Mouse (Mus musculus) left cerebral cortex, postnatal 4 days (tissue): Measurements from ENCODE around the gene Gsdme. TPM values are rescaled to one million over a fixed set of nuclear protein-coding genes. Genes with fewer than 3 reads are reported as not detected.

ENCODE experiments used
- DNase-seq: peaks from one replicate; pipeline ENCODE4 v3.0.0-alpha.2; 2022
- intact Hi-C: fragments of 180-260 bp; cut with DNase I; formaldehyde crosslinking; loops from one replicate; pipeline ENCODE4 v1.15.1; 2025
- total RNA-seq, 2 experiments: library from RNA; stranded (reverse); gene quantifications; 2 replicates each; pipeline ENCODE4 v1.2.3; 2021

Gsdme gene
- 10 to 100 TPM; 22.8 to 24.4 TPM for total RNA-seq

DNA sequence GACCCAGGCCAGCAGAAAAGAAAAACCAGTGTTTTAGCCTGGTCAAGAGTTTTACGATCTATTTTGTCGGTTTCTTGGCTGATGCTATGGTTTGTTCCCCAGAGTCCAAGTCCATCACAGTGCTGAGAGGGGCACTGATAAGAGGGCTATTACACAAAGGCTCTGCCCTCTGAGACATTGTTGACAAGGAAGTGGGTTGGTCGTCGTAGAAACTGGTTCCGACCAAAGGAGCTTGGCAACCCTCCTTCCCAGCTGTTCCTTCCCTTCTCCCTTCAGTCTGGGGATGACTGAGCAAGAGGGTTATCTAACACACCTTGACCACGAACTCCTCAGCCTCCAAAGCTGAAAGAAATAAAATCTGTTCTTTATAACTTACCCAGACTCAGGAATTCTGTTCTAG is at the start of gene Gsdme:
TSS of gene Gsdme (minus strand) at position 193 of the 400 bp plus-strand sequence.
- intact Hi-C loops = no loop called here
- no peak for DNase-seq

DNA sequence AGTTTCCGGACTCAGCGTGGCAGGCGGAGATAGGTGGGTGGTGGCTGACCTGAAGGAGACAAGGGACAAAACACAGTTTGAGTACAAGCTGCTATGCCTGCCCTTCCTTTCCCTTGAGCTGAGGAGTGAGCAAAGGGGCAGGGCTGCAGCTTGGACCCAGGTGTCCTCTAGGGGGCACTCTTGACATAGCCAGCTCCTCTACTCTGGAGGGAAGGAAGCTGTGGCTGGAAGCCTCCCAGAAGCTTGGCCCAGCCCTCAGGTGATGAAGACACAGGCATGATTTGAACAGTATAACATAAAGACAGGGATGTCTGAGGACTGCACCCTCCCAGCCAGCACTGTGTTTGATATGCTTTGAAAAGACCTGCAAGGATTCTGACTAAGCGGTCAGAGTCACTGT is 49.0 kb upstream of the Gsdme start:
- intact Hi-C loops = loop anchor here (10.0 kb wide), 1 partner anchor 142 kb away; the partner anchor contains the start of gene Osbpl3
- DNase-seq = peak; percentile 76

DNA sequence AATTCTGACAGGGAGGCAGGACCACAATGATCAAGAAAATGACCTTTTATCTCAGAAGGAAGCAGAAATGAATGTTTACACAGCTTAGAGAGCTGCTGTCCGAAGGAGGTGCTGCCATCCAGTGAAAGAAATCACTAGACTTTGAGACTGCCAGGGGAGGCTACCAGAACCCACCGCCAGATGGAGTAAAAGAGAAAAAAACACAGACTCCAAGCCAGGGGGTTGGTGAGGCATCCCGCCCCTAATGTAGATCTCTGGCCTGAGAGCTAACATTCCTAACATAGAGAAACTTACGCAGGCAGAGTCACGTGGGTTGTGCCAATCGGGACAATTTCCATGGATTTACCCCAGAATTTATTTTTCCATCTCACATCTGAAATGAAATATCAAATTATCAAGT is 45.4 kb upstream of the Gsdme start:
- peak; percentile 54 for DNase-seq
- intact Hi-C loops = loop anchor here (5.0 kb wide), 1 partner anchor 228 kb away; no protein-coding TSS in a partner anchor

DNA sequence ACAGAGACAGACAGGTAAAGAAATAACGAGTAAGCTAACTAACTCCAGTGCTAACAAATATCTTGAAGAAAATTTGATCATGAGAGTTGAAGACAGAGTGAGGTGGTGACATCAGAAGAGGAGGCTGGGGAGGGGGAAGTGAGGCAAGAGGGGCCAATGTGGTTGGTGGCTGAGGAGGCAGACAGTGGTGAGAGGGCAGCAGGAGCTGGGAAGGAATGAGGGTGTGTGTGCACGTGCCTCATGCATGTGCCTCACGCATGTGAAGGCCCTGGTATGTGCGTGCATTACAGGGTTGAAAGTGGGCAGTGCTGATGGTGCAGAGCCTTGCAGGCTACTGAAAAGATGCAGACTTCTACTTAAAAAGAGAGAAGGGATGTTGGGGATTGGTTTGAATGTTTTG is 43.0 kb upstream of the Gsdme start:
- intact Hi-C loops = loop anchor here (5.0 kb wide), 1 partner anchor 231 kb away; no protein-coding TSS in a partner anchor
- DNase-seq = no peak

- intact Hi-C loops = loop anchor here (5.0 kb wide), 1 partner anchor 232 kb away; no protein-coding TSS in a partner anchor
- peak; percentile 78 for DNase-seq
Measured at GRCm38 (mm10) chr6:50304949-50305491, 41.4 kb upstream of the Gsdme start.

- intact Hi-C loops = no loop called here
- DNase-seq = no peak
Measured at GRCm38 (mm10) chr6:50301121-50301520, 37.5 kb upstream of the Gsdme start.

DNA sequence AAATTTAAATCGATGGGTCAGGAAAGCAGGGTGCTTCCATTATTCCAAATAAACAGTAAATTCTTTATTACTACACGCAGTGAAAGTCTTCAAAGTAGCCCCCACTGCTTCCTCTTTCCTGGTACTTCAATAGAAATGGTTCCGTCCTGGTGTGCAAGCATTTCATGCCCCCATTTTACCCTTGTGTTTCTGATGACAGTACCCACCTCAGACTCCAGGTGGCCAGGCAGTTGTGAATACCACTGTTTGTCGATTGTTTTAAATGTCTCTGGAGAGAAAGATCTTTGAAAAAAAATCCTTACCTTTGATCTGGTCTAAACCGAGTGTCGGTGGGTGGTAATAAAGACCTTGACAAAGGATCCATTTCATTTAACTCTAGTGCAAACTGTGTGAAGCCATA is 37.0 kb upstream of the Gsdme start:
- intact Hi-C loops = no loop called here
- DNase-seq = no peak

- intact Hi-C loops = loop anchor here (10.0 kb wide), 1 partner anchor 184 kb away; the partner anchor contains the start of gene Mpp6
Measured at GRCm38 (mm10) chr6:50299071-50299470, 35.4 kb upstream of the Gsdme start.

GRCm38 (mm10) chr6:50297671-50298070 is 34.0 kb upstream of the Gsdme start:
- intact Hi-C loops = loop anchor here (10.0 kb wide), 1 partner anchor 183 kb away; the partner anchor contains the start of gene Mpp6
- no peak for DNase-seq

More at GRCm38 (mm10) chr6:50299071-50299470, 35.4 kb upstream of the Gsdme start:
- no peak for DNase-seq

DNA sequence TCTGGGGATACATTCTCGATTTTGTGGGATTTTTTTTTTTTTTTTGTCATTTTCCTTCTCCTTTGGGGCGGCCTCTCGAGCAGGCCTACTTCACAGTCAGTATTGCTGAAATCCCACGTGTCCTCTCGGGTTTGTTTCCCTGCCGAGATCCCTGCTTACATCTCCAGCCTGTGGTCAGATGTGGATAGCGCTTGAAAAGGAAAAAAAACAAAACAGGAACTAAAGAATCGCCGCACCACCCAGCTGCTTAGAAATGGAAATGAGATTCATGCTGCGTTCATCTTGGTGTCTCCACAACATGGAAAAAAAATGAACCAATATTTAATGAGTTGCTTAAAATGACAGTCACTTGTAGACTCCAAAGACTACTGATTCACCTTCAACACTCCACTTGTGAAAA is 31.5 kb upstream of the Gsdme start:
- intact Hi-C loops = loop anchor here (2.0 to 10.0 kb wide), 2 partner anchors 180 to 776 kb away; partner anchors contain the start of gene Mpp6
- DNase-seq = no peak

DNA sequence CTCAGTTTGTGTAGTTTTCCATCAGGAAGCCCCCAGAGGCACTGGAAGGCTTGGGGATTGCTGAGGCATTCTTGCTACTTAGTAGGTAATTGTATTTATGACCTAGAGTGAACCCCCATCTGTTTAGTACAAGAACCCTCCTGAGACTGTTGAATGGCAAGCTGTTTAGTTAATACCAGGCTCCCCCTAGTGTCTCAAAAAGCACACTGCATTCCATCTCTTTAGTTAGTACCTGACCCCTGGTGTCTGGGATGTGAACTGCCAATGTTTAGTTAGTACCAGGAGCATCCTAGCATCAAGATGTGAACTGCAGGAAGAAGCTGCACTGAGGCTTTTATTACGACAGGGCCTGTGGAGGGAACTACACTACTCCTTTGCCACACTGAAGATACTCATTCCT is 30.5 kb upstream of the Gsdme start:
- DNase-seq = peak; percentile 80
- intact Hi-C loops = loop anchor here (2.0 to 10.0 kb wide), 2 partner anchors 179 to 775 kb away; partner anchors contain the start of gene Mpp6

DNA sequence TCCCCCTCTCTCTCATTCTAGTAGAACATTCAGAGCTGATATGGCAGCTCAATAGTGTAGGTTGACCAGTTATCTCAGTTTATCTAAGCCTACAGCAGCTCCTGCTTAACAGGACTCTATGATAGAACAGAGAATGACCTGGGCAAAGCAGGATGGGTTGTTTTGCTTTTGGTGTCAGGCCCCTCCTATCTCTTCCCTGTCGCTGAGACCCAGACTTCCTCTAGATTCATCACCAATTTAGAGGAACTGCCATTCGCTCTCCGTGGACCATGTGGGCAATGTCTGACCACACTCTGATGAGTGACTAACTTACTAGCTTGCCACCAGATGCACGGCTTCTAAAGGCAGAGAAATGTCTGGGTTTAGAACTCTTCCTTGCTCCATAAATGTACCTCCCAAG is 28.0 kb upstream of the Gsdme start:
- no peak for DNase-seq
- intact Hi-C loops = loop anchor here (10.0 kb wide), 1 partner anchor 177 kb away; the partner anchor contains the start of gene Mpp6

DNA sequence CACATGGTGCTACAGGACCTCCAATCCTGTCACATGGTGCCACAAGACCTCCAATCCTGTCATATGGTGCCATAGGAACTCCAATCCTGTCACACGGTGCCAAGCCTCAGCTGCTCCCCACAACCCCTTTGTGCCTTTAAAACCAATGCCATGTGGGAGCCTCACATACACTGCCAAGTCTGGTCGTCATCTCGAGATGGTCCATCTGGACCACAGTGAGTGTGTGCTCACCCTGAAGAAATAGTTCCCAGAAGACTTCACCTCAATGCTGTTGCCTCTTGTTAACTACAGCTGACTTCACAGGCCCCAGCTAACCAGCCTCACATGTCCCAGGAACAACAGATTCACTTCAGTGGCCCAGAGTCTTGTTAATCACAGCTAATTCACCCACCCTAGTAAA is 23.2 kb upstream of the Gsdme start:
- intact Hi-C loops = no loop called here
- DNase-seq = peak; percentile 56

DNA sequence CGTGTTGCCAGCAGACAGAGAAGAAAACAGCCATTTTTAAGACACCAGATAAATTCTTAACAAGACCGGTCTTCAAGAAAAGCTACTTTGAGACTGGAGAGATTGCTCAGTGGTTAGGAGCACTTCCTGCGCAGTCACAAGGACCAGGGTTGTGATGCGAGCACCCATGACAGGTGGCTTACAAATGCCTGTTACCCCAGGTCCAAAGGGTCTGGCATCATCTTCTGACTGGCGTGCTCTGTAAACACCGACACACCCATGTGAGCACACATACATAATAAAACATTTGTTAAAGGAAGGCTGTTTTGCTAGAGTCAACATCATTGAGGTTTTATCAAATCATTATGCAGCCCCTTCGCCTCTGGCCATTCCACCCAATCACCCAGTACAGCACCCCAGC is 16.0 kb upstream of the Gsdme start:
- intact Hi-C loops = no loop called here
- no peak for DNase-seq

DNA sequence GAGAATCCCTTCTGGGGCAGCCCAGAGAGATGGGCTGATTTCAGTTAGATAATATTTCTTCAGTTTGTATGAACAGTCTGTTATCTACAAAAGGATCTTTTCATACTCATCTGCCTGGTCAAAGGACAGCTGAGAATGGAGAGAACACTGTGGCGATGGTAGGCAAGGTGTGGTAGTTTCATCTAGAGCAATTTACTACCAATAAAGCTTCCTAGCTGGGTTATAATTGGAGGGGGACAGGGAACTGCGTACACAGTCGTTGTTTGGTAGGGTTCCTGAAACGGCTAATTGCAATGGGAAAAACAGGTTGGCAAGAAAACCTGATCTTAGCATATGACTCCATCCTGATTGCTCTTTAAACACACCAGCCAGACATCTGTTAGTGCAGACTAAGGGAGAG is 10.3 kb upstream of the Gsdme start:
- intact Hi-C loops = no loop called here
- DNase-seq = no peak

- DNase-seq = no peak
- intact Hi-C loops = no loop called here
Measured at GRCm38 (mm10) chr6:50273416-50273815, 9.8 kb upstream of the Gsdme start.

- DNase-seq = no peak
- intact Hi-C loops = no loop called here
Measured at GRCm38 (mm10) chr6:50262310-50262709, 1.4 kb downstream of the Gsdme start.

DNA sequence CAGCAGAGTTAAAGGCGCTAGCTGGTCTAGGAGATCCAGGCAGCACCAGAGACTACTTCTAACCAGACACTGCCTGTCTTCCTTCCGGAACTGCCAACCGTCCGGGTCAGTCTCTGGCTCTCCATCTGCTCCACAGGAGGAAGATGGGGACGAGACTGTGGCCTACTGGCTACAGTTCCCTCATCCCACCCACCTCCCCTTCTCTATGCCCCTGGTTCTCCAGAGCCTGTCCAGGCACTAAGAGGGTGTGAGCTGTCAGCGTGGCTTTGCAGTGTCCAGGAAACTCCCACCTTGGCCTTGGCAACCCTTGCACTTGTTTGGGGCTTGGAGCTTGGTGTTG is 1.8 kb downstream of the Gsdme start:
- no peak for DNase-seq
- intact Hi-C loops = no loop called here

GRCm38 (mm10) chr6:50261201-50261921 is 2.3 kb downstream of the Gsdme start:
- DNase-seq = peak; percentile 93
- intact Hi-C loops = no loop called here

DNA sequence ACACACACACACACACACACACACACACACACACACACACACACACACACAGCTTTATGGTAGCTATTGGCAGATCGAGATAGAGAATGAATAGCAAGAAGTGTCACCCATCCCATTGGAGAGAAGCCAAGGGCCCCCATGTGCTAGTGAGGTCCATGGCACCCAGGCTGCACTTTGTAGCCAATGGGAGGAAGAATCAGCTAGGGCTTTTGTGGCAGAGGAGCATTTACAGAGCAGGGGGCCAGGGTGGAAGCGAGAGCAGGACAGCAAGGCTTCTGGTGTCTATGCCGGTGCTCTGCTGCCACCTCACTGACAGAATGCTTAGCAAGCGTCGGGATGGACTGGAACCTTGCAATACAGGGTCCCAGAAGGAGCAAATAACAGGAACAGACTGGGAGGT is 8.3 kb downstream of the Gsdme start:
- DNase-seq = no peak
- intact Hi-C loops = no loop called here

DNA sequence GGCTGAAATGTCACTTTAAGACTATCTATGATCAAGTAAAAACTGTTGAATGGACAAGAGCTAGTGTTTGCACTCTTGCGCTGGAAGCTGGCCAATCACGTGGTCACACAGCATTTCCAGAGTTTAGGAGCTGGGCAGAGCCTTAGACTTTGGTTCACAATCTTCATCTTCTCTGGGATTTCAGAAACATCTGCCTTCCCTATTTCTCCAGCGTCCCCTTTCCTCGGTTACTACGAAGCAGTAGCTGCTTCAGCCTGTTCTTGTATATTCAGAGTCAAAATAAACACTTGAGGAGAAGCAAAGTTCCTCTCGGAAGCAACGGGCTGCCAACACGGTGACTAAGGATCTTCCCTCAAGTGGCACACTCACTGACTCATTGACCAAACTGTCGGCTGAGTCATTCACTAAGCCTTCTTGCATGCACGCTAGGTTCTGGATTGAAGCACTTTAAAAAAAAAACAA is 8.9 kb downstream of the Gsdme start:
- DNase-seq = peak; percentile 34

DNA sequence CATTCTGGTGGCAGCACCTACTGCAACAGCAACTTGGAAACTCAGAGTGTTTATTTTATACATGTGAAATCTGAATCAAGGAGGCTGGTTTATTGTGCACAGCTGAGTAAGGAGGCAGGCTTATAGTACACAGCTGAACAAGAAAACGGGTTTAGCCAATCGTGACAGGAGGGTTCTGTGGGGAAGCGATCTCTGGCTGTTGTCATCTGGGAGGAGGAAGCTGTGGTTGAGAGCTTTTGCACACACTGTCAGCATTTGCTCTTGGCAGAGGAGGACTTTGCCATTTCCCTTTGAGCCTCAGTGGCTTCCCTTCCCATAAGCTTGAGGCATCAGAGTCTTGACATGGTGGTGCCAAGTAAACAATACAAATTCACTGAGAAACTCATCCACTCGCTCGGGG is 11.0 kb downstream of the Gsdme start:
- DNase-seq = no peak
- intact Hi-C loops = no loop called here

More for the DNA sequence above, 8.9 kb downstream of the Gsdme start:
- intact Hi-C loops = no loop called here
